Mouse (Mus musculus) testis, adult 2 months (tissue): Measurements from ENCODE around the gene Cntln.

Source experiments
- CTCF ChIP-seq: fragments of 200-500 bp; IDR thresholded peaks from 2 replicates; pipeline ENCODE4 v1.5.1; 2012; ENCODE audit warnings: low read depth, mild to moderate bottlenecking, inconsistent platforms, low read length, moderate library complexity; ENCODE audit not compliant: control insufficient read depth, insufficient read depth, insufficient replicate concordance
- POLR2A ChIP-seq: fragments of 200-500 bp; IDR thresholded peaks from 2 replicates; pipeline ENCODE4 v1.6.1; 2012; ENCODE audit warnings: low read depth, mild to moderate bottlenecking, inconsistent platforms, low read length, moderate library complexity; ENCODE audit not compliant: control insufficient read depth

- TF ChIP-seq CTCF (no peak), POLR2A (no peak)
Measured at GRCm38 (mm10) chr4:85175466-85175865, 291.4 kb downstream of the Cntln start.
